Mouse (Mus musculus) MEL (cell line): ENCODE results near the gene Efcab2. TPM values are rescaled to one million over a fixed set of nuclear protein-coding genes. Genes with fewer than 3 reads are reported as not detected.
A peak's percentile ranks its signal among the peaks of the same experiment; 100 is the strongest.

Experiments
- DNase-seq: peaks from one replicate; pipeline ENCODE4 v3.0.0; 2011; ENCODE audit warnings: low read depth, low spot score
- H3K27ac ChIP-seq: 2 replicates; pipeline ENCODE4 v1.5.1; 2012; ENCODE audit warnings: low read depth, mild to moderate bottlenecking, control low read depth, low read length, moderate library complexity; ENCODE audit not compliant: control insufficient read depth
- H3K27me3 ChIP-seq, 2 experiments: fragments of 150-350 bp in 1 of 2; sonication (generic) in 1 of 2; 2 replicates each; pipeline ENCODE4 v1.6.1; 2012; ENCODE audit warnings: low read length in 2 of 2, mild to moderate bottlenecking in 2 of 2, improper control_type of control experiment in 1 of 2, moderate library complexity in 1 of 2; ENCODE audit not compliant: insufficient read depth in 2 of 2, control insufficient read depth in 1 of 2
- H3K36me3 ChIP-seq, 2 experiments: 2 replicates each; pipeline ENCODE4 v1.6.1; 2012 to 2014; ENCODE audit warnings: low read length in 2 of 2, improper control_type of control experiment in 1 of 2, inconsistent platforms in 1 of 2, mild to moderate bottlenecking in 1 of 2; ENCODE audit not compliant: insufficient read depth in 2 of 2, control insufficient read depth in 1 of 2
- H3K4me1 ChIP-seq, 2 experiments: fragments of 150-350 bp in 1 of 2; sonication (generic) in 1 of 2; 2 replicates each; pipeline ENCODE4 v1.6.1; 2012; ENCODE audit warnings: low read length in 2 of 2, improper control_type of control experiment in 1 of 2, mild to moderate bottlenecking in 1 of 2; ENCODE audit not compliant: insufficient read depth in 2 of 2, control insufficient read depth in 1 of 2
- H3K4me3 ChIP-seq, 2 experiments: fragments of 150-350 bp in 1 of 2; sonication (generic) in 1 of 2; 2 replicates each; pipeline ENCODE4 v1.5.1; 2012; ENCODE audit warnings: low read depth in 2 of 2, low read length in 2 of 2, mild to moderate bottlenecking in 2 of 2, moderate library complexity in 2 of 2, control low read depth in 1 of 2, improper control_type of control experiment in 1 of 2; ENCODE audit not compliant: control insufficient read depth in 1 of 2, insufficient read depth in 1 of 2
- H3K79me2 ChIP-seq: 2 replicates; pipeline ENCODE4 v1.6.1; 2012; ENCODE audit warnings: mild to moderate bottlenecking, low read length, moderate library complexity; ENCODE audit not compliant: control insufficient read depth, poor library complexity, insufficient read depth
- H3K9ac ChIP-seq: 2 replicates; pipeline ENCODE4 v1.6.1; 2012; ENCODE audit warnings: low read depth, mild to moderate bottlenecking, control low read depth, low read length, moderate library complexity; ENCODE audit not compliant: control insufficient read depth, poor library complexity, severe bottlenecking
- H3K9me3 ChIP-seq: fragments of 150-350 bp; sonication (generic); replicated peaks from 2 replicates; pipeline ENCODE4 v1.6.1; 2012; ENCODE audit warnings: mild to moderate bottlenecking, low read length, improper control_type of control experiment, moderate library complexity; ENCODE audit not compliant: insufficient read depth
- BHLHE40 ChIP-seq: IDR thresholded peaks from 2 replicates; pipeline ENCODE4 v1.6.1; 2012; ENCODE audit warnings: low read depth, mild to moderate bottlenecking, inconsistent platforms, low read length, improper control_type of control experiment, borderline replicate concordance
- CHD1 ChIP-seq: IDR thresholded peaks from 2 replicates; pipeline ENCODE4 v1.6.1; 2012; ENCODE audit warnings: low read depth, mild to moderate bottlenecking, inconsistent platforms, low read length, improper control_type of control experiment
- CTCF ChIP-seq, 3 experiments: IDR thresholded peaks in 2 of 3; conservative IDR thresholded peaks in 1 of 3; 2 replicates each; pipeline ENCODE4 v1.5.1; 2011 to 2012; ENCODE audit warnings: low read length in 3 of 3, low read depth in 2 of 3, mild to moderate bottlenecking in 2 of 3, improper control_type of control experiment in 1 of 3, inconsistent platforms in 1 of 3, mixed read lengths in 1 of 3, moderate library complexity in 1 of 3; ENCODE audit not compliant: control insufficient read depth in 1 of 3, insufficient read depth in 1 of 3, poor library complexity in 1 of 3, severe bottlenecking in 1 of 3
- E2F4 ChIP-seq: IDR thresholded peaks from 2 replicates; pipeline ENCODE4 v1.6.1; 2011; ENCODE audit warnings: low read depth, low read length, improper control_type of control experiment, borderline replicate concordance
- ELF1 ChIP-seq: IDR thresholded peaks from 2 replicates; pipeline ENCODE4 v1.6.1; 2014; ENCODE audit warnings: low read depth, mild to moderate bottlenecking, inconsistent platforms, low read length, improper control_type of control experiment, moderate library complexity
- EP300 ChIP-seq, 2 experiments: IDR thresholded peaks; 2 replicates each; pipeline ENCODE4 v1.6.1; 2011; ENCODE audit warnings: improper control_type of control experiment in 2 of 2, low read length in 2 of 2, low read depth in 1 of 2, mild to moderate bottlenecking in 1 of 2
- ETS1 ChIP-seq: IDR thresholded peaks from 2 replicates; pipeline ENCODE4 v1.6.1; 2012; ENCODE audit warnings: low read depth, mild to moderate bottlenecking, inconsistent platforms, low read length, improper control_type of control experiment, moderate library complexity
- GATA1 ChIP-seq: IDR thresholded peaks from 2 replicates; pipeline ENCODE4 v1.6.1; 2011; ENCODE audit warnings: low read depth, low read length, improper control_type of control experiment
- HCFC1 ChIP-seq: IDR thresholded peaks from 2 replicates; pipeline ENCODE4 v1.6.1; 2012; ENCODE audit warnings: low read depth, mild to moderate bottlenecking, inconsistent platforms, low read length, improper control_type of control experiment, moderate library complexity
- KAT2A ChIP-seq: conservative IDR thresholded peaks from 2 replicates; pipeline ENCODE4 v1.6.1; 2012; ENCODE audit warnings: low read depth, low read length, improper control_type of control experiment, inconsistent platforms
- MAFK ChIP-seq: IDR thresholded peaks from 2 replicates; pipeline ENCODE4 v1.6.1; 2011; ENCODE audit warnings: low read depth, mild to moderate bottlenecking, low read length, improper control_type of control experiment, borderline replicate concordance
- MAX ChIP-seq: IDR thresholded peaks from 2 replicates; pipeline ENCODE4 v1.6.1; 2011; ENCODE audit warnings: low read length, improper control_type of control experiment
- MYC ChIP-seq: IDR thresholded peaks from 2 replicates; pipeline ENCODE4 v1.6.1; 2011; ENCODE audit warnings: low read depth, mild to moderate bottlenecking, low read length, improper control_type of control experiment, moderate library complexity
- NELFE ChIP-seq: IDR thresholded peaks from 2 replicates; pipeline ENCODE4 v1.6.1; 2011; ENCODE audit warnings: low read depth, low read length, improper control_type of control experiment
- NRF1 ChIP-seq: IDR thresholded peaks from 2 replicates; pipeline ENCODE4 v1.6.1; 2014; ENCODE audit warnings: low read depth, mild to moderate bottlenecking, inconsistent platforms, low read length, improper control_type of control experiment, moderate library complexity; ENCODE audit not compliant: poor library complexity, insufficient read depth, severe bottlenecking
- POLR2A ChIP-seq, 2 experiments: IDR thresholded peaks; 2 replicates each; pipeline ENCODE4 v1.6.1; 2011 to 2012; ENCODE audit warnings: low read length in 2 of 2, mild to moderate bottlenecking in 2 of 2, control low read depth in 1 of 2, improper control_type of control experiment in 1 of 2, low read depth in 1 of 2, moderate library complexity in 1 of 2; ENCODE audit not compliant: control insufficient read depth in 1 of 2, insufficient read depth in 1 of 2, poor library complexity in 1 of 2
- POLR2AphosphoS5 ChIP-seq: IDR thresholded peaks from 2 replicates; pipeline ENCODE4 v1.6.1; 2012; ENCODE audit warnings: low read depth, borderline replicate concordance, mild to moderate bottlenecking, inconsistent platforms, low read length, moderate library complexity, mixed read lengths
- SIN3A ChIP-seq: IDR thresholded peaks from 2 replicates; pipeline ENCODE4 v1.6.1; 2012; ENCODE audit warnings: low read length, improper control_type of control experiment, inconsistent platforms
- TAL1 ChIP-seq: IDR thresholded peaks from 2 replicates; pipeline ENCODE4 v1.6.1; 2012; ENCODE audit warnings: mild to moderate bottlenecking, inconsistent platforms, low read length, moderate library complexity, mixed read lengths
- TBP ChIP-seq: IDR thresholded peaks from 2 replicates; pipeline ENCODE4 v1.8.0; 2011; ENCODE audit warnings: low read depth, low read length, improper control_type of control experiment
- USF1 ChIP-seq: IDR thresholded peaks from 2 replicates; pipeline ENCODE4 v1.6.1; 2014; ENCODE audit warnings: low read depth, mild to moderate bottlenecking, inconsistent platforms, low read length, improper control_type of control experiment, moderate library complexity
- ZKSCAN1 ChIP-seq: IDR thresholded peaks from 2 replicates; pipeline ENCODE4 v1.6.1; 2012; ENCODE audit warnings: low read depth, mild to moderate bottlenecking, inconsistent platforms, low read length, improper control_type of control experiment, moderate library complexity
- polyA plus RNA-seq, 2 experiments: library from polyadenylated mRNA; stranded (reverse) in 1 of 2; unstranded in 1 of 2; fragments of >175 nt in 1 of 2; fragments of >200 nt in 1 of 2; gene quantifications; 2 replicates each; pipeline versions ENCODE4 v1.2.1 to v1.2.4; 2012; ENCODE audit warnings: low replicate concordance in 2 of 2, low read depth in 1 of 2; ENCODE audit not compliant: insufficient read length in 2 of 2, insufficient read depth in 1 of 2, missing spikeins in 1 of 2
- total RNA-seq: library from RNA; depleted of rRNA; stranded (reverse); fragments of 300-350 nt; gene quantifications from 2 replicates; pipeline ENCODE4 v1.2.3, GENCODE M21; 2012

Efcab2 gene
- total and polyA plus RNA-seq, 3 experiments = 0.85 to 3.2 TPM; not detected in 1

- no peak for TF ChIP-seq CHD1
- no peak for TF ChIP-seq BHLHE40
- TF ChIP-seq SIN3A = no peak
- TF ChIP-seq USF1 = no peak
- TF ChIP-seq, all 39 proteins: peak for 0
Measured at GRCm38 (mm10) chr1:178392970-178393369, 12.9 kb upstream of the Efcab2 start.

GRCm38 (mm10) chr1:178395091-178395490 is 10.8 kb upstream of the Efcab2 start:
- peak overlapping the region; percentile 17 for H3K27ac ChIP-seq
- DNase-seq = peak; percentile 77
- no peaks in the 10 kb centered on the region for H3K27me3 ChIP-seq
- peak overlapping the region; percentile 2 to 15; a peak in 3 of 4 replicates for H3K4me3 ChIP-seq
- TF ChIP-seq GATA1 (0 out of 2 replicates have a peak, but pooled peaks have one; percentile 17), TBP (peak; percentile 60; the same call in 1 of the 2 replicates), KAT2A (no peak), CTCF (IDR thresholded peaks at IDR 0.05 in 2 of 3, conservative IDR thresholded peaks at IDR 0.05 in 1 of 3; ENCODE audit: control insufficient read depth in 1 of 3, insufficient read depth in 1 of 3, low read depth in 2 of 3, low read length in 3 of 3, poor library complexity in 1 of 3, severe bottlenecking in 1 of 3) (peak in 2 of 3 experiments; percentile 44 to 49; a peak in 4 of 6 replicates), ZKSCAN1 (no peak), EP300 (IDR thresholded peaks at IDR 0.05; ENCODE audit: low read depth in 1 of 2, low read length in 2 of 2) (0 out of 4 replicates have a peak, but pooled peaks have one; percentile 10 to 15), POLR2AphosphoS5 (no peak), TAL1 (0 out of 2 replicates have a peak, but pooled peaks have one; percentile 9), MAX (0 out of 2 replicates have a peak, but pooled peaks have one; percentile 27), ETS1 (0 out of 2 replicates have a peak, but pooled peaks have one; percentile 9), MAFK (no peak), HCFC1 (peak; percentile 54), NELFE (peak; percentile 50; the same call in 1 of the 2 replicates), SIN3A (peak; percentile 22; the same call in 1 of the 2 replicates), NRF1 (no peak), MYC (0 out of 2 replicates have a peak, but pooled peaks have one; percentile 43), E2F4 (no peak), ELF1 (0 out of 2 replicates have a peak, but pooled peaks have one; percentile 4), POLR2A (IDR thresholded peaks at IDR 0.05; ENCODE audit: control insufficient read depth in 1 of 2, insufficient read depth in 1 of 2, low read depth in 1 of 2, low read length in 2 of 2, poor library complexity in 1 of 2) (peak in 1 of 2 experiments; percentile 63; a peak in 2 of 4 replicates)
- peak overlapping the region; percentile 11 for H3K9ac ChIP-seq
- no peaks in the 10 kb centered on the region for H3K9me3 ChIP-seq
- H3K79me2 ChIP-seq = no peaks in the 10 kb centered on the region
- H3K4me1 ChIP-seq = peaks cover 4 to 6% of the 10 kb centered on the region in 2 experiments; a peak in 2 of 4 replicates
- H3K36me3 ChIP-seq = peaks cover 0 to 18% of the 10 kb centered on the region in 2 experiments; a peak in 2 of 4 replicates

More at GRCm38 (mm10) chr1:178392970-178393369, 12.9 kb upstream of the Efcab2 start:
- Histone ChIP-seq H3K27ac (no peak overlapping the region), H3K27me3 (no peaks in the 10 kb centered on the region), H3K9ac (no peak overlapping the region), H3K36me3 (peaks cover 0 to 18% of the 10 kb centered on the region in 2 experiments; a peak in 2 of 4 replicates), H3K4me3 (no peak overlapping the region), H3K9me3 (no peaks in the 10 kb centered on the region), H3K79me2 (no peaks in the 10 kb centered on the region), H3K4me1 (peaks cover 4 to 6% of the 10 kb centered on the region in 2 experiments; a peak in 2 of 4 replicates)
- peak; percentile 29 for DNase-seq
